Mouse (Mus musculus) liver, adult 2 months (tissue): Measurements from ENCODE around the gene Krtap19-5.

Source experiments
- CTCF ChIP-seq: fragments of 200-500 bp; IDR thresholded peaks from 2 replicates; pipeline ENCODE4 v1.5.1; 2011; ENCODE audit warnings: low read depth, low read length, control low read depth
- POLR2A ChIP-seq: fragments of 200-500 bp; IDR thresholded peaks from 2 replicates; pipeline ENCODE4 v1.6.1; 2011; ENCODE audit warnings: low read length, control low read depth; ENCODE audit not compliant: insufficient read depth; ENCODE audit errors: extremely low read depth

GRCm38 (mm10) chr16:88941106-88941505, 44.8 kb upstream of the Krtap19-5 start:
- TF ChIP-seq POLR2A (no peak), CTCF (no peak)
